Mouse (Mus musculus) cerebellum, adult 2 months (tissue): ENCODE data around the gene Elk3.

Experiments
- CTCF ChIP-seq: fragments of 200-500 bp; IDR thresholded peaks from 2 replicates; pipeline ENCODE4 v1.5.1; 2011; ENCODE audit warnings: low read depth, mild to moderate bottlenecking, control low read depth, low read length, moderate library complexity, borderline replicate concordance; ENCODE audit not compliant: insufficient read depth
- POLR2A ChIP-seq: fragments of 200-500 bp; IDR thresholded peaks from 2 replicates; pipeline ENCODE4 v1.6.1; 2011; ENCODE audit warnings: low read length, control low read depth, borderline replicate concordance; ENCODE audit not compliant: insufficient read depth

DNA sequence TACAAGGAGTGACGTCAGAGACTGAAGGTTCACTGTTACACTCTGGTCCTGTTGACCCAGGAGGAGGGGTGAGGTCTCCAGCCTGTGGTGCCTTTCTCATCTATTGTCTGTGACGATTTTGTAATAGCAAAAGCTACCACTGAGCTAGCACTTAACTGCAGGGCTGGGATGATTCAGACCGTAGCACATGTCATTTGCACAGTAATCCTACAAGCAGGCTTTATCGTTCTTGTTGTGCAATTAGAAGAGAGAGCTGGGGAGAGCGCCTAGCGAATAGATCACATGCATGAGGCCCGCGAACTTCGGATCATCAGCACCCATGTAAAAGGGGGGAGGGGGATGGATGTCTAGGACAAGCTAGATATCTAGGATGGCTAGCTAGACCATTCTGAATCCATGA, 45.1 kb downstream of the Elk3 start:
- TF ChIP-seq POLR2A (no peak), CTCF (no peak)
